Mouse (Mus musculus): Measurements from ENCODE around the gene Sh2b1.
A peak's percentile ranks its signal among the peaks of the same experiment; 100 is the strongest.

The Sh2b1 gene

DNA sequence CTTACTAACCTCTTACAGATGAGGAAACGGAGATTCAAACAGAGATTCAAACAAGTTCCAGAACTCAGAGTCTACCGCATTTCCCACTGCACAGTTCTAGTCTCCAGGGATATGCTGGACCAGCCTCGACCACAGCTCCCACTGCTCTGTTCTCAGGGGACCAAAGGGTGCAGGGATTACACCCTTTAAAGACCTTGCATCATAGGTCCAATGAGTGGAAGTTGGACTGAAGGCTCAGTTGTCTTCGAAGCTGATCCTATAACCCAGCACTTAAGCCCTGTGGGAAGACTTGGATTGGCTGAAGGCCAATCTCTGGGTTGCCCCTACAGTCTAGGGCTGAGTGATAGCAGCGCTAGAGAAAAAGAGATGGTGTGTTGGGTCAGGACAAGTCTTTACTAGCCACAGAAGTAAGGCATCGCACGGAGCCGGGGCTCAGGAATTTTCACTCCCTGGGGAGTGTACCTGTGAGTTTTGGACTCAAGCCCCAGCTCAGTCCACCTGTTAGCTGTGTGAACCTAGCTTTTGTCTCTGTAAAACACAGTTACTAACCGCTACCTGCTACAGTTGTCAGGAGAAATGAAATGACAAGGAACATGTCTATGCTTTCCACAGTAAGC, 1.6 kb downstream of the Sh2b1 start:
- no peak for DNase-seq

DNA sequence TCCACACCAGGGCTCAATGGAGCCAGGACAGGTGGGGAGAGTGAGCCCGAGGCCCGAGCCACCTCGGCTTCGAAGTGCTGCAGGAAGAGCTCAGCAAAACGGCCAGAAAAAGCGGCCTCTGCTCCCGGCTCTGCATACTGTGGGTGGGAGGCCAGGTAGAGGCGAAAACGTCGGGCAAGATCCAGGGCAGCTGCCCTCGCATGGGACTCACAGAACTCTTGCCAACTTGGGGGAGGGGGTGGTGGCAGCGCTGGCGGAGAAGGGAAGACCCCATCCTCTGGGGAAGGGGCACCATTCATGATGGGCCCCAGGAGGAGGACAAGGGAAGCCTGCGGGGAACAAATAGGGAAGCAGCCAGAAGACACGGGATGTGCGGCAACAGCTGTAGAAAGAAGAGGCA, 2.5 kb downstream of the Sh2b1 start:
- no peak for DNase-seq

- DNase-seq: no peak
Measured at GRCm38 (mm10) chr7:126472306-126472705, 2.9 kb downstream of the Sh2b1 start.

GRCm38 (mm10) chr7:126471853-126472252, 3.4 kb downstream of the Sh2b1 start:
- DNase-seq: no peak

DNA sequence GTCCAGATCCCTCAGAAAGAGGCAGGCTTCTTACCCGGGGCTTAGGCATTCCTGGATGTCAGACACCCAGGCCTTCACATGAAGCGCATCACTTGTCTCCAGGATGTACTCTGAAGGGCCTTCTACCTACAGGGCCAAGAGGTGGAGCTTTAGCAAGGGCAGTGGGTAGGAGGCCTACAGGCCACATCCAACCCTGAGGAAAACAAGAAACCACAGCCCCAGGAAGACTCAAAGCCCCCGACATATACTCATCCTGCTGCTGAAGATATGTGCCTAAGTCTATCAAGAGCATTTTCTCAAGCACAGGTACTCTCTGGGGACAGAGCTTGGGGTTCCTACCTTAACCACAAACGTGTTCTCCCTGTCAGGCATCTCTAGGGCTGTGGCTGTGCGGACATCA, 3.9 kb downstream of the Sh2b1 start:
- no peak for DNase-seq

DNA sequence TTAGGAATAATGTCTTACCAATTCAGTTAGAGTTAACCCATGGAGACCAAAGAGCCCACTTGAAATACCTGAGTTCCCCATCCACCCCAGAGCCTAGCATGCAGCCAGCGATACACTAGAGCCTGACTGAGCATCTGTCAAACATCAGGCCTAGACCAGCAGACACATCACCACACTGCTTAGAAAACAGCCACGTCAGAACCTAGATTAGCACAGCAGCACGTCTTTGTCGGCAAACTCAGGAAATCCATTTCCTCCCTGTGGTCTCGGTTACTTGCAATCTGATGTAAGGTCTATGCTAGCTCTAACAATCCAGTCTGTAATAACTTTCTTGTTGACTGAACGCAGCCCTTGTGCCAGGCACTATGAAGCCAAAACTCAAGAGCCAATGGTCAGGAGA, 5.1 kb downstream of the Sh2b1 start:
- no peak for DNase-seq

GRCm38 (mm10) chr7:126467834-126468627, 7.2 kb downstream of the Sh2b1 start:
- DNase-seq: no peak

GRCm38 (mm10) chr7:126467271-126467670, 8.0 kb downstream of the Sh2b1 start:
- DNase-seq: peak; percentile 44

GRCm38 (mm10) chr7:126466707-126467106, 8.5 kb downstream of the Sh2b1 start:
- no peak for DNase-seq

DNA sequence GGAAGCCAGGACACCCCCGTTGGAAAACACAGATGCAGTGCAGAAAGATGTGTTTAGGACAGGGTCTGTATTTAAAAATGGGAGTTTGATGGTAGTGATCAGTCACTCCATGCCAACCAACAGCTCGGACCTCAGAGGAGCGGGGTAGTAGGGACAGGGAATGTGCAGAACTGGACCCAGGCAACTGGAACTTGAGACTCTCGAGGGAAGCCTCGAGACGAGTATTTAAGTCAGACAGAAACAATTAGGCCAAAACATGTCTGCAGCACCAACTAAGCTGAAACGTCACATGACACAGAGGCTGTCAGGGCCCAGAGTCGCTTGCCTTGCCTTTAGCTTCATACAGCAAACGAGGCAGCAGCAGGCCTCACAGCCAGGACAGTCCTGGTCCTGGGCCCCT, 9.1 kb downstream of the Sh2b1 start:
- DNase-seq: no peak

DNA sequence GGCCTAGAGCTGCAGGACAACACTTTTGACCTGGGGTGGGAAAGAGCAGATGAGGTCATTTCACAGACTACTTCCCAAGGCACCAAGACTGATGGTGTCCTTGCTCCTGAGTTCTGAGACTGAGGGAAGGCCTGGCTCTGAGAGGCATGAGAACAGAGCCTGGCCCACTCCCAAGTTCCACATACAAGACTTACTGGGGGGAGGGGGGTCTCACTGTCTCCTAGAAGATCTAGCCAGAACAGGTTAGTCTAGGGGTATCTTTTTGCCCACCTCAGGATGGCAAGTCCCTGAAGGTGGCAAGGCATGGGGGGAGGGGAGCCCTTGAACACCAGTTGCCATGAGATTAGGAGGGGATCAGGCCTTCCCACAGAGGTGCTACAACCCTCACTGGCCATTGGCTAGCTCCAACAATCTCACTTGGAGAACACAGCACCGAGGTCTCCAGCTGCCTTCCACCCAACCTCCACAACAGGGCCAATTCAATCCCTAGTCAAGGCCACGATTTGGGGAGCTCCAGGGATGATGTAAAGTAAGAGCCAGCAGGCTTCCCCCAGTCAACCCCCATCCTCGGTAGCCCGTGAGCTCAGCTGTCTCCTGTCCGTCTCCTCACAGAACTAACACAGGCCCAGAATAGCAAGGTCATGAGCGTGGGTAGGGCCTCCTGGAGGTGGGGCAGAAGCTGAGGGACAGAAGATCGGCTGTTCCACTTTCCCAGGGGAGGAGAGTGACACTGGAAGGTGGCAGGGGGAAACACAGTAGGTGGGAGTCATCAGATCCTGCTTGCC, 9.8 kb downstream of the Sh2b1 start:
- DNase-seq: peak; percentile 22

- no peak for DNase-seq
Measured at GRCm38 (mm10) chr7:126464836-126465235, 10.4 kb downstream of the Sh2b1 start.

- DNase-seq: peak; percentile 47
Measured at GRCm38 (mm10) chr7:126464121-126464520, 11.1 kb downstream of the Sh2b1 start.

DNA sequence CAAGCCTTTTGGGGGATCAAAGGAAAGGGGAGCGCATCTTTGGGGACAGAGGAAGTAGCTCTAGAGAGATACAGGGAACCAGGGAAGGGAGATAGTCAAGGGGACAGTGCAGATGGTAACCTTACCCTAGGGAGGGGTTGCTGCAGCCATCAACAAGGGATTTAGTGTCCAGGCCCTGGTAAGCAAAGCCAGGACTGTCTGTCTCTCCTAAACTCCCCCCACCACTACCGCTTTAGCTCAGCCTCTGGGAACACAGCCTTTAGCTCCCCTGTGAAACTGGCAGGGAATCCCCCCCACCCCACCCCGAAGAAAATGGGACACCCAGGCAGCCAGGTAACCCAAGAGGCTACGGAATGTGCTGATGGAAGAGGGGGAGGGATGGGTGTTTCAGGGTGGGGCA, 11.7 kb downstream of the Sh2b1 start:
- DNase-seq: no peak

- no peak for DNase-seq
Measured at GRCm38 (mm10) chr7:126463004-126463403, 12.2 kb downstream of the Sh2b1 start, which contains the start of gene Atp2a1. Gene Atp2a1, minus strand, starts transcription at chr7:126463108.

DNA sequence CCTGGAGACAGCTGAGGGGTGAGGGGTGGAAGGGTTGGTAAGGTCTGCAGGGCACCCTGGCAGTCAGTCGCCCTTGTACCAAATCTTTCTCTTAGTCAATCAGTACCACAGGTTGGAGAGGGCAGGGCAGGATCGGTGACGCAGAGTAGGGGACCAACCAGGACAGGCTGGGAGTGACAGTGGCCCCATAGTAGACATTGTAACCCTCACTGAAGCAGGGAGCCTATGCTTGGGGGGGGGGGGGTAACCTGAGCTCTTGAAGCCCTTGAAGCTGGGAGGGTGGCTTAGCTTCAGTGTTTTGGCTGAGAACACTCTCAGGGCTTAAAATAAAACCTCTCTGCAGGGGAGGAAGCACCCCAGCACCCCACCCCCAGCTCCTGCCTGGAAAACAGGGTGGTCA, 13.6 kb downstream of the Sh2b1 start:
- no peak for DNase-seq

DNA sequence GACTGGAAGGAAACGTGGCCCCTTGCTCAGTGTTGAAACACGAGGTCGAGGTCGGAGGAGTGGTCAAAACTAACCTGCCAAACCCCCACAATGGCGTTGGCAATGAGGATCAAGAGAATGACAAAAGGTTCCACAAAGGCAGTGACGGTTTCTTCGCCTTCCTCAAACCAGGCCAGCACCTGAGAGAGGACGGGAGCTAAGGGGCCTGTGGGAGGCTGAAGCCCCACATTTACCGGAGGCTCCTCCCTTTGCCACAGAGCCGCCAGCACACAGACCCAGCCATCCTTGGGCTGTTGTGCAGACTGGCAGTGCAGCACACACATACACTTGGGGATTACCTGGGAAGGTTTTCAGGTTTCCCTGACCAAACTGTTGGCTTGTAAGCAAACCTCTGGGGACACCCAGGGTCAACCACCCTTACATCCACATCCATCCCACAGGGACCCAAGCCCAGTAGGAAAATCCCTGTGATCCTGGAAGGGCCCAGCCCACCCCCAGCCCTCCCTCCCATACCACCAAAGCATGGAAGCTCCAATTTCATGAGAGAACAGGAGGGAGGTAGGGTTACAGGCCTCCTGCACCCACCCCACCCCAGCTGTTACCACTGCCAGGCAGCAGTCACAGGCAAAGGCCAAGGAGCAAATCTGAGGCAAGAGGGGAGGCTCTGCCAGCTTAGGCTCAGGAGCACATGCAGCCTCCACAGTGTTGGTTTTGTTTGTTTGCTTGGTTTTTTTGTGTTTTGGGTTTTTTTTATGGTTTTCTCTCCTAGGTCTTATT, 14.4 kb downstream of the Sh2b1 start:
- DNase-seq: no peak

DNA sequence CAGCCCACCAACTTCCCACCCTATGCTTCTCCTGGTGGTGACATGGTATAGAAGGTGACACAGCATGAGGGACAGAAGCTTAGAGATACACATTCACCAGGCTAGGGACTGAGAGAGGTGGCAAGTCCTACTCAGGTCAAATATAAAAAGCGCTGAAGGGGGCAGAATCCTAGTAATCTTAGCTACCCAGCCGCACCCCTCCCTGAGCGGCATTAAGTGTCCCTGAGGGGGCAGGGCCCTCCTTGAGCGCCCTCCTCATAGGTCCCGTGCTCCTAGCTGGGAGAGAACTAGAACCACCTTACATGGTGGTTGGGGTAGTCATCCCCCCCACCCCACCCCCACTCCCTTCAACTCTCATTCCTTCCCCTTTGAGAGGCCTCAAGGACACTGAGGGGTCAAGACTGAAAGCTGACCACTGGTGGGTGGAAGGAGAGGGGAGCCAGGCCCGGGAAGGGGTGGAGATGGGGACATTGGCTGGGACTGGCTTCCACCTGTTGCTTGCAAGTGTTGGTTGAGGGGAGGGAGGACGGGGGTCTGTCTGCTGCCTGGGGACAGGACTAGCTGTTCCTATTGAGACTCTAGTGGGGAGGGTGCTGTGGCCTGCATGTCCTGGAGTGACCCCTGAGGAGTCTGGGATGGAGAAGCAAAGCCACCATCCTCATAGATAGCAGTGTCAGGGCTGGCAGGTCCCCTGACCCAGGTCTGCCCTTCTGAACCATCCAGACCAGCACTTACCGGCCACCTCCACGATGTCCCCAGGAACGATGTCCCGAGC, 16.2 kb downstream of the Sh2b1 start:
- DNase-seq: no peak

DNA sequence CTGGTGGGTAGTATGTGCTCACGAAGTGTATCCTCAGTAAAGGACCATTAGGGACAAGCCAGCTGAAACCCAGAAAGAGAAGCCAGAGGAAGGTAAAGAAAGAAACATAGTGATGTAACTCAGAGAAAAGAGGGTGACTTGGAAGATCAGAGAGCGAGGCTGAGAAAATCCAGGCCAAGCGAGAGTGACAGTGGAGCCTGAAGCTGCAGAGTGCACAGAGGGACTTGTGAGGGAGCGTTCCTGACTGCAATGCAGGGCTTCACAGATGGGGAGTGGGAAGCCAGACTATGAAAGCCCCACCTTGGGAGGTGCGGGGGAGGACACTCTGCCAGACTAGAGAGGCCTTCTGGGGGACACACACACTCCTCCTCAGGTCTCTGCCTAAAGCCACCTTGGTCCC, 17.0 kb downstream of the Sh2b1 start:
- no peak for DNase-seq

DNA sequence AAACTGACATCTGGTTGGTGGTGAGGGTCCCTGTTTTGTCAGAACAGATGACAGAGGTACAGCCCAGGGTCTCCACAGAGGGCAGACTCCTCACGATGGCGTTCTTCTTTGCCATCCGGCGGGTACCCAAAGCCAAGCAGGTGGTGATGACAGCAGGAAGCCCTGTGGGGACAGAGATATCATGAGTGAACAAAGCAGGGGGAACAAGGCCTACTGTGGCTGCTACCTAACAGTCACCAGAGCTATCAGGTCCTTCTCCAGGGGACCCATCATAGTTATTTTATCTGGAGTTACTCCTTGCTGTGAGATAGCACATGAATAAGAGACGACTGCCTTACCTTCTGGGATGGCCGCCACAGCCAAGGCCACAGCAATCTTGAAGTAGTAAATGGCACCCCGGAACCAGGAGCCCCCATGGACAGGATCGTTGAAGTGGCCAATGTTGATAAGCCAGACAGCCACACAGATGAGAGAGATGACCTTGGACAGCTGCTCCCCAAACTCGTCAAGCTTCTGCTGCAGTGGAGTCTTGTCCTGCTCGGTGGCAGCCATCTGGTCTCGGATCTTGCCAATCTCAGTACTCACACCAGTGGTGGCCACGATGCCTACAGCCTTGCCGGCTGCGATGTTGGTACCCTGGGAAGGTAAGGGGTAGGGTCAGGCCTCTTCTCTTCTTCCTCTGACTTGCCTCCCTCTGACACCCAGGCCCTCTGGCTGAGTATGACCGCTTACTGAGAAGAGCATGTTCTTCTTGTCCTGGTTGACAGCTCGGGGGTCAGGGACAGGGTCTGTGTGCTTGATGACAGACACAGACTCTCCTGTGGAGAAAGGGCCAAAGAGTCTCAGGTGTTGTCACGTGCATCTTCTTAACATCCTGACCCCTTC, 18.6 kb downstream of the Sh2b1 start:
- DNase-seq: no peak

- no peak for DNase-seq
Measured at GRCm38 (mm10) chr7:126455242-126455641, 20.0 kb downstream of the Sh2b1 start.

Measured in lung, postnatal 36 days (tissue).